Mouse (Mus musculus) lung, adult 2 months (tissue): ENCODE measurements around the gene Ppm1h.

ENCODE experiments used
- CTCF ChIP-seq: fragments of 200-500 bp; IDR thresholded peaks from 2 replicates; pipeline ENCODE4 v1.5.1; 2011; ENCODE audit warnings: mild to moderate bottlenecking, low read length, control low read depth; ENCODE audit not compliant: insufficient read depth
- POLR2A ChIP-seq: fragments of 200-500 bp; IDR thresholded peaks from 2 replicates; pipeline ENCODE4 v1.6.1; 2011; ENCODE audit warnings: low read depth, mild to moderate bottlenecking, control low read depth, low read length, borderline replicate concordance; ENCODE audit errors: extremely low read depth

- TF ChIP-seq CTCF (no peak), POLR2A (no peak)
Measured at GRCm38 (mm10) chr10:122792021-122792966, 113.7 kb downstream of the Ppm1h start.
